Mouse (Mus musculus): Measurements from ENCODE around the gene Gps1. TPM values are rescaled to one million over a fixed set of nuclear protein-coding genes. Genes with fewer than 3 reads are reported as not detected.
"Not testable (repeated sequence)": the region's sequence is repeated elsewhere in the genome, so short reads cannot be mapped to it uniquely, and the experiment has no call there.

The Gps1 gene
- polyA plus RNA-seq, 1 experiment from 2014 or later, result 224 TPM

DNA sequence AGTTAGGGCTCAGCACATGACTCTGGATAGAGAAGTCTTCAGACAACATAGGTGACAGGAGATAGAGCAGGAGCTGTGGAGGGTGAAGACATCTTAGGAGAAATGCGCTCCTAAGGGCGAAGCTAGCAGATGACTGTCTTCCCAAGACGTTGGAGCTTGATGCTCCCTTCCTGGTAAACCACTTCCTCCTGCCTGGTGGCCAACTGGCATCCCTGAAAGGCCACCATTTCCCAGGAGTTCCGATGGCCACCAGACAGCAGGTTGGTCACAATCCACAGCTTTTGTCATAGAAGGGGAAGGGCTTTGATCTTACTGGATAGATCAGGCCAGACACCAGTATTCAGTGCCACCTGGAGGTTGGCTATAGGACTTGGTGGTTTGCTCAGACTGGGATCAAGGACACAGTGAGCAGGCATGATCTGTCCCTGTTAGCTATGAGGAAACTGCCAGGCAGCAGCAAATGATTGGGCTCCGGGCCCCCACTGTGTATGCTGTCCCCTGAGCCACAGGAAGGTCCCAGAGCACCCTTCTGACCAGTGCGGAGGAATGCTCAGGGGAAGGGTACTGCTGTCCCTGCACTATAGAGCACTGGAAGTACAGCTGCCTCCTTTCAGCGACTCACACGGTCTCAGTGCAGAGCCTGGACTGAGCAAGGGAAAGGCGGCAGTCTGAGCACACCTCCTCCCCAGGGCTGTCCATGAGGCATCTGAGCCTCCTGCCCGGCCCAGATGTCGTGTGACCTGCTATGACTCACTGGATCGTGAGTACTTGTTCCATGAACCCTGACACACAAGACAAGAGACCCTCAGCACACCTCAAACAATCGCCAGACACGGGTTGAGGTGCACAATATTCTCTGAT is 22.0 kb upstream of the Gps1 start:
- WGBS, result 60% methylated on average over 14 of the region's 14 CpGs
- Histone ChIP-seq H3K27ac (ENCODE audit: low read length) (no peak overlapping the region), H3K4me1 (ENCODE audit: control insufficient read depth, insufficient read depth, low read length) (no peaks in the 10 kb centered on the region), H3K9ac (replicated peaks; ENCODE audit: low read depth, low read length) (no peak overlapping the region), H3K4me2 (replicated peaks; ENCODE audit: low read depth, low read length) (no peak overlapping the region), H3K9me3 (ENCODE audit: control insufficient read depth, low read depth, low read length) (peaks cover 13% of the 10 kb centered on the region), H3K4me3 (ENCODE audit: low read depth, low read length) (no peak overlapping the region), H3K36me3 (ENCODE audit: control insufficient read depth, insufficient read depth, low read length) (no peaks in the 10 kb centered on the region), H3K27me3 (ENCODE audit: control insufficient read depth, insufficient read depth, low read length) (no peaks in the 10 kb centered on the region)
- ATAC-seq (ENCODE audit: insufficient number of reproducible peaks, insufficient read depth, low FRiP score, low read depth), result 0 out of 2 replicates have a peak, but pooled peaks have one; percentile 44

- H3K4me1 ChIP-seq (ENCODE audit: control insufficient read depth, insufficient read depth, low read length); H3K27me3 ChIP-seq (ENCODE audit: control insufficient read depth, insufficient read depth, low read length); H3K9ac ChIP-seq (replicated peaks; ENCODE audit: low read depth, low read length); H3K4me3 ChIP-seq (ENCODE audit: low read depth, low read length); H3K27ac ChIP-seq (ENCODE audit: low read length); H3K4me2 ChIP-seq (replicated peaks; ENCODE audit: low read depth, low read length); ATAC-seq (ENCODE audit: insufficient number of reproducible peaks, insufficient read depth, low FRiP score, low read depth); H3K36me3 ChIP-seq (ENCODE audit: control insufficient read depth, insufficient read depth, low read length): not testable (repeated sequence)
- peaks cover 12% of the 10 kb centered on the region for H3K9me3 ChIP-seq (ENCODE audit: control insufficient read depth, low read depth, low read length)
- 20% methylated on average over 13 of the region's 14 CpGs for WGBS
These were observed 21.4 kb upstream of the Gps1 start, which contains the start of gene Hmga1b for GRCm38 (mm10) chr11:120762672-120763041. TSS of gene Hmga1b (plus strand) at chr11:120762794.

DNA sequence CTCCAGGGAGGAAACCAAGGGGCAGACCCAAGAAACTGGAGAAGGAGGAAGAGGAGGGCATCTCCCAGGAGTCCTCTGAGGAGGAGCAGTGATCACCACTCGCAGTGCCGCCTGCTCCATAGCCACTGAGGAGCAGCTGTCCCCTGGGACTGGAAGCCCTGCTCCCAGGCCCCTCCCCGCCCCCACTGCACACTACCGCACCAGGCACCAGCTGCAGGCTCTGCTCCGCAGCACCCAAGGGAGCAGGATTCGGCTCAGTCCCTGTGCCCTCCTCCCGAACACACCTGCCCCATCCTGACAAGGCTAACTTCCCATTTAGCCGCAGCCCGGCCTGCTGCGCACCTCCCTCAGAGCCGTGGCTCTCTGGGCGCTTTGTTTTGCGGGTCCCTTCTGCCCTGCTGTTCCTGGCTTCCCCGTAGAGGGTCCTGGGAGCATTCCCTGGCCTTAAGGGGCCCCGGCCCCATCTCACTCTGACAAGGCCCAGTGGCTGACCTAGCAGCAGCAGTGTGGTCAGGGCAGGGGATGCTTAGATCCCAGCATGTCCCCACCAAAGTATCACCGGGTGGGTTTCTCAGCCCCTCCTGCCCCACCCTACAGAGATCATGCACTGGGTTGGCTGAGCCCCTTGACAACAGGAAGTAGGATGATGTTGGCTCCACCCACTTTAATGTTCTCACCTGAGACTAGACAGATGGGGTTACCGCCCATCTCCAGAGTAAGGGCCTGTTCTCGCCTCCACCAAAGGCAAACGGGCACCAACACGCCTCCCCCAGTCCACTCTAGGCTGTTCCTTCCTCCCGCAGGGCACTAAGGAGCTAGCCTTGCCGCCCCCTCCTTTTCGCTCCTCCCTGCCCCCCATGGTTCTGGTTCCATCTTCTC is 20.7 kb upstream of the Gps1 start:
- H3K27me3 ChIP-seq (ENCODE audit: control insufficient read depth, insufficient read depth, low read length); H3K4me3 ChIP-seq (ENCODE audit: low read depth, low read length); H3K4me2 ChIP-seq (replicated peaks; ENCODE audit: low read depth, low read length); H3K4me1 ChIP-seq (ENCODE audit: control insufficient read depth, insufficient read depth, low read length); H3K27ac ChIP-seq (ENCODE audit: low read length); H3K9me3 ChIP-seq (ENCODE audit: control insufficient read depth, low read depth, low read length); H3K36me3 ChIP-seq (ENCODE audit: control insufficient read depth, insufficient read depth, low read length); H3K9ac ChIP-seq (replicated peaks; ENCODE audit: low read depth, low read length): not testable (repeated sequence)
- WGBS, result 9% methylated on average over 5 of the region's 23 CpGs
- ATAC-seq (ENCODE audit: insufficient number of reproducible peaks, insufficient read depth, low FRiP score, low read depth), result peak; percentile 46; the same call in 1 of the 2 replicates

- H3K4me1 ChIP-seq (ENCODE audit: control insufficient read depth, insufficient read depth, low read length); H3K27me3 ChIP-seq (ENCODE audit: control insufficient read depth, insufficient read depth, low read length); ATAC-seq (ENCODE audit: insufficient number of reproducible peaks, insufficient read depth, low FRiP score, low read depth); H3K9ac ChIP-seq (replicated peaks; ENCODE audit: low read depth, low read length); H3K27ac ChIP-seq (ENCODE audit: low read length); H3K4me3 ChIP-seq (ENCODE audit: low read depth, low read length); H3K4me2 ChIP-seq (replicated peaks; ENCODE audit: low read depth, low read length); H3K36me3 ChIP-seq (ENCODE audit: control insufficient read depth, insufficient read depth, low read length); H3K9me3 ChIP-seq (ENCODE audit: control insufficient read depth, low read depth, low read length): not testable (repeated sequence)
- 68% methylated on average over 3 of the region's 7 CpGs for WGBS
These were observed 17.0 kb upstream of the Gps1 start for GRCm38 (mm10) chr11:120767023-120767422.

DNA sequence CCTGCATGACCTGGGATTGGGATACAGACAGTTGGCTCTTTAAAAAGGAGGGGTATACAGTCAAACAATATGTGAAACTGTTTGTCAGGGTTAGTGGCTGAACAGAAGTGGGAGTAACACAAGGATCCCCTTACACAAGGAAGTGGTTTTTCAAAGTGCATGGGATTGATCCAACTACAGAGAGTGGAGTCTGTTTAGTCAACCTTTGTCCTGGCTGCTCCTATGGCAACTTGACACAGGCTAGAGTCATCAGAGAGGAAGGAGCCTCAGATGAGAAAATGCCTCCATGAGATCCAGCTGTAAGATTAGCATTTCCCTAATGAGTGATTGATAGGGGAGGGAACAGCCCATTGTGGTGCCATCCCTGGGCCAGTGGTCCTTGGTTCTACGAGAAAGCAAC is 15.9 kb upstream of the Gps1 start:
- Histone ChIP-seq H3K27me3 (ENCODE audit: control insufficient read depth, insufficient read depth, low read length) (no peaks in the 10 kb centered on the region), H3K4me3 (ENCODE audit: low read depth, low read length) (no peak overlapping the region), H3K9ac (replicated peaks; ENCODE audit: low read depth, low read length) (no peak overlapping the region), H3K27ac (ENCODE audit: low read length) (no peak overlapping the region), H3K36me3 (ENCODE audit: control insufficient read depth, insufficient read depth, low read length) (no peaks in the 10 kb centered on the region), H3K4me1 (ENCODE audit: control insufficient read depth, insufficient read depth, low read length) (no peaks in the 10 kb centered on the region), H3K4me2 (replicated peaks; ENCODE audit: low read depth, low read length) (no peak overlapping the region), H3K9me3 (ENCODE audit: control insufficient read depth, low read depth, low read length) (no peaks in the 10 kb centered on the region)
- WGBS, result 88% methylated on average over 1 of the region's 1 CpGs
- ATAC-seq (ENCODE audit: insufficient number of reproducible peaks, insufficient read depth, low FRiP score, low read depth), result no peak

- Histone ChIP-seq H3K9me3 (ENCODE audit: control insufficient read depth, low read depth, low read length) (no peaks in the 10 kb centered on the region), H3K4me1 (ENCODE audit: control insufficient read depth, insufficient read depth, low read length) (no peaks in the 10 kb centered on the region; the same call in 1 of the 2 replicates), H3K27ac (ENCODE audit: low read length) (no peak overlapping the region), H3K4me2 (replicated peaks; ENCODE audit: low read depth, low read length) (no peak overlapping the region), H3K9ac (replicated peaks; ENCODE audit: low read depth, low read length) (no peak overlapping the region), H3K27me3 (ENCODE audit: control insufficient read depth, insufficient read depth, low read length) (no peaks in the 10 kb centered on the region), H3K4me3 (ENCODE audit: low read depth, low read length) (no peak overlapping the region), H3K36me3 (ENCODE audit: control insufficient read depth, insufficient read depth, low read length) (no peaks in the 10 kb centered on the region)
- WGBS, result 68% methylated on average over 3 of the region's 3 CpGs
- ATAC-seq (ENCODE audit: insufficient number of reproducible peaks, insufficient read depth, low FRiP score, low read depth), result no peak
These were observed 11.3 kb upstream of the Gps1 start for GRCm38 (mm10) chr11:120772749-120773148.

- no peak for ATAC-seq (ENCODE audit: insufficient number of reproducible peaks, insufficient read depth, low FRiP score, low read depth)
- WGBS, result 83% methylated on average over 7 of the region's 7 CpGs
- no peak overlapping the region for H3K4me3 ChIP-seq (ENCODE audit: low read depth, low read length)
- no peaks in the 10 kb centered on the region for H3K9me3 ChIP-seq (ENCODE audit: control insufficient read depth, low read depth, low read length)
- H3K4me1 ChIP-seq (ENCODE audit: control insufficient read depth, insufficient read depth, low read length), result no peaks in the 10 kb centered on the region; the same call in 1 of the 2 replicates
- no peaks in the 10 kb centered on the region for H3K27me3 ChIP-seq (ENCODE audit: control insufficient read depth, insufficient read depth, low read length)
- no peaks in the 10 kb centered on the region for H3K36me3 ChIP-seq (ENCODE audit: control insufficient read depth, insufficient read depth, low read length)
- no peak overlapping the region for H3K4me2 ChIP-seq (replicated peaks; ENCODE audit: low read depth, low read length)
- H3K9ac ChIP-seq (replicated peaks; ENCODE audit: low read depth, low read length), result no peak overlapping the region
- no peak overlapping the region for H3K27ac ChIP-seq (ENCODE audit: low read length)
These were observed 10.4 kb upstream of the Gps1 start for GRCm38 (mm10) chr11:120773463-120774190.

All from stomach, embryonic 14.5 days (tissue).